Mouse (Mus musculus): ENCODE data around the gene Fam178b. TPM values are rescaled to one million over a fixed set of nuclear protein-coding genes. Genes with fewer than 3 reads are reported as not detected.

Fam178b gene
- polyA plus RNA-seq, 1 experiment: 13.9 TPM

DNA sequence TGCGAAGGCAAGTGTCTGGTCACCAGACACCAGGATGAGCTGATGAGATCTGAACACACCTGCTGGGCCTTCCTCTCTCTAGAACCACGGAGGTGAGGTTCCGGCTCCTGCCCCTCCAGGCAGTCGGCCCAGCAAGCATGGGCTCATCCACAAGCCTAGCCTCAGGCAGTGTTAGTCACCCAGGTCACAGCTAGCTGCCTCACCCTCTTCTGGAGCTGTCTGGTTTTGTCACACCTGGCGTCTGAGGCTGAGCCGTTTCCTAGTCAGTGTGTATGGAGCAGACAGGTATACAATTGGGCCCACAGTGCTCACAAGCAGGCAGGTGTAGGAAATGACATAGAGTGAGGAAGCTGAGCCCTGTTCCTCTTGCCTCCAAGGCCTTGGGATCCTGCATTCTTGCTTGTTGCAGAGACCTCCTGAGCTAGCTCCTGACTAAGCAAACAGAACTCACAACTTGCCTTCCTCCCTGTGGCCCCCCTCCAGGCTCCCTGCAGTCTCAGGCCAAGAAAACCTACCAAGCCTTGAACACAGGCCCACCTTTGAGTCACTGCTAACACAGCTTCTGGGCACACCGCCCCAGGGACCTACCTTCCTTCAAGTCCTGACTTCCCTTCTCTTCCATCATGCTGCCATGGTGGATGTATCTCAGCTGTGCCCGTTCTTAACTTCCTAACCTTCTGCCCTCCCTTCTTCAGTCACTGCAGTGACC lies 99.4 kb downstream of the Fam178b start:
- TF ChIP-seq POLR2A (IDR thresholded peaks at IDR 0.05; ENCODE audit: borderline replicate concordance, extremely low read depth, low read depth, low read length): no peak
- TF ChIP-seq CTCF (IDR thresholded peaks at IDR 0.05; ENCODE audit: insufficient read depth, low read length): no peak
- H3K4me1 ChIP-seq (ENCODE audit: control insufficient read depth, insufficient read depth, low read length): peaks cover 8% of the 10 kb centered on the region
- 84% methylated on average over 8 of the region's 8 CpGs for WGBS
- no peak for DNase-seq
- H3K4me3 ChIP-seq (replicated peaks; ENCODE audit: extremely low read depth, low read depth, low read length): no peak overlapping the region

DNA sequence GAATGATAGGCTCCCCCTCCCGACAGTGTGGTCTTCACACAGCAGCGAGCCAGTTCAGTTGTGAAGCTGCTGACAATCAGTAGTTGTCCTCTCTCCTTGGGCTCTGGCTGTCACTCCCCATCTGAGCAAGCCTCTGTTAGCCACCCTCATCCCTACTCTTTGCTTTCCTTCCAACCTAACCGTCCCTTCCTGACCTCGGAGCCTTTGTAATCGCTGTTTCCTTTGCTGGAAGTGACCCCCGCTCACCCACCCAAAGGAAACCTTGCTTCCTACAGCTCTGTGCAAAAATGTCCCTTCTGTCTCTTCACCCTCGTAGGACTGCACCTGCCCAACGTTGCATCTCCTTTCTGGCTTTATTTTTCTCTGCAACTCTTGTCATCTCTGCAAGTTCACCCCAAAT lies 100.8 kb downstream of the Fam178b start:
- no peak for DNase-seq
- TF ChIP-seq POLR2A (IDR thresholded peaks at IDR 0.05; ENCODE audit: borderline replicate concordance, extremely low read depth, low read depth, low read length) (no peak), CTCF (IDR thresholded peaks at IDR 0.05; ENCODE audit: insufficient read depth, low read length) (no peak)
- H3K4me1 ChIP-seq (ENCODE audit: control insufficient read depth, insufficient read depth, low read length): peaks cover 7% of the 10 kb centered on the region
- H3K4me3 ChIP-seq (replicated peaks; ENCODE audit: extremely low read depth, low read depth, low read length): no peak overlapping the region
- WGBS: 58% methylated on average over 8 of the region's 8 CpGs

DNA sequence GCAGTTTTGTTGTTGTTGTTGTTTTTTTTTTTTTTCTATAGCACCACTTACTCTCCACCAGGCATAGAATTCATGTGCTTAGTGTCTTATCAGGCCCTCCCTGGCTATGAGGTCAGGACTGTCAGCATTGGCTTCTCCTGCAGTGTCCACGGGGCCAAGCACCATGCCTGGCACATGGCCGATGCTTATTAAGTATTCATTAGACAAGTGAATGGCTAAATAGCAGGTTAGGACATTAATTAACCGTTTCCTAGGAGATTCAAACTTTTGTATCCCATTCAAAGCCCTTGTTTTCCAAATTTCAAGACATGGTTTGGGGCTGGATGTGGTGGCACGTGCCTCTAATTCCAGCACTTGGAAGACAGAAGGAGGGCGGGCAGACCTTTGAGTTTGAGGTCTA lies 101.7 kb downstream of the Fam178b start:
- peaks cover 7% of the 10 kb centered on the region for H3K4me1 ChIP-seq (ENCODE audit: control insufficient read depth, insufficient read depth, low read length)
- H3K4me3 ChIP-seq (replicated peaks; ENCODE audit: extremely low read depth, low read depth, low read length): no peak overlapping the region
- TF ChIP-seq POLR2A (IDR thresholded peaks at IDR 0.05; ENCODE audit: borderline replicate concordance, extremely low read depth, low read depth, low read length) (no peak), CTCF (IDR thresholded peaks at IDR 0.05; ENCODE audit: insufficient read depth, low read length) (no peak)
- DNase-seq: no peak
- 84% methylated on average over 5 of the region's 5 CpGs for WGBS

GRCm38 (mm10) chr1:36580384-36581207 lies 102.4 kb downstream of the Fam178b start:
- H3K4me1 ChIP-seq (ENCODE audit: control insufficient read depth, insufficient read depth, low read length): peaks cover 7% of the 10 kb centered on the region
- 11% methylated on average over 17 of the region's 17 CpGs for WGBS
- no peak for DNase-seq
- TF ChIP-seq CTCF (IDR thresholded peaks at IDR 0.05; ENCODE audit: insufficient read depth, low read length): no peak
- TF ChIP-seq POLR2A (IDR thresholded peaks at IDR 0.05; ENCODE audit: borderline replicate concordance, extremely low read depth, low read depth, low read length): peak; percentile 50; the same call in 1 of the 2 replicates
- H3K4me3 ChIP-seq (replicated peaks; ENCODE audit: extremely low read depth, low read depth, low read length): peak overlapping the region; percentile 45

DNA sequence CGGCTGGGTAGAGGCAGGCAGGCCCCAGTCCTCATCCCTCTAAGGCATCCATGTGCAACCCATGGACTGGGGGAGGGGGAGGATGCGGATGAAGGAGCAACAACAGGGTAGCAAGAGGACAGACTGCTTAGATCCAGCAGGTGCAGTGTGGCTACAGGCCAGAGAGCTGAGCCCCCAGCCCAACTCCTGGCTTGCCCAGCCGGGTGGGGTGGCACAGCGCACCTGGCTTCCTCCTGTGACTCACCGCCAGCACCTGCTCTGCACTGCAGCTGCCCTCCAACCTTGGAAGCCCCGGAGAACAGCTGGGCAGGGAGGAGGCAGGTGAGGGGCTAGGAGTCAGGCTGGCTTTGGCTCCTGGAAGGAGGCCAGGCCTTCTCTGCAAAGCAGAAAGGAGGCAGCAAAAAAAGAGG lies 103.0 kb downstream of the Fam178b start:
- WGBS: 48% methylated on average over 6 of the region's 6 CpGs
- TF ChIP-seq CTCF (IDR thresholded peaks at IDR 0.05; ENCODE audit: insufficient read depth, low read length) (no peak), POLR2A (IDR thresholded peaks at IDR 0.05; ENCODE audit: borderline replicate concordance, extremely low read depth, low read depth, low read length) (no peak)
- no peak for DNase-seq
- Histone ChIP-seq H3K4me1 (ENCODE audit: control insufficient read depth, insufficient read depth, low read length) (peaks cover 7% of the 10 kb centered on the region), H3K4me3 (replicated peaks; ENCODE audit: extremely low read depth, low read depth, low read length) (no peak overlapping the region)

GRCm38 (mm10) chr1:36576991-36577675 lies 105.8 kb downstream of the Fam178b start:
- H3K4me3 ChIP-seq (replicated peaks; ENCODE audit: extremely low read depth, low read depth, low read length): no peak overlapping the region
- no peak for DNase-seq
- H3K4me1 ChIP-seq (ENCODE audit: control insufficient read depth, insufficient read depth, low read length): peaks cover 15% of the 10 kb centered on the region
- WGBS: 71% methylated on average over 6 of the region's 6 CpGs
- no peak for TF ChIP-seq POLR2A (IDR thresholded peaks at IDR 0.05; ENCODE audit: borderline replicate concordance, extremely low read depth, low read depth, low read length)
- TF ChIP-seq CTCF (IDR thresholded peaks at IDR 0.05; ENCODE audit: insufficient read depth, low read length): no peak

DNA sequence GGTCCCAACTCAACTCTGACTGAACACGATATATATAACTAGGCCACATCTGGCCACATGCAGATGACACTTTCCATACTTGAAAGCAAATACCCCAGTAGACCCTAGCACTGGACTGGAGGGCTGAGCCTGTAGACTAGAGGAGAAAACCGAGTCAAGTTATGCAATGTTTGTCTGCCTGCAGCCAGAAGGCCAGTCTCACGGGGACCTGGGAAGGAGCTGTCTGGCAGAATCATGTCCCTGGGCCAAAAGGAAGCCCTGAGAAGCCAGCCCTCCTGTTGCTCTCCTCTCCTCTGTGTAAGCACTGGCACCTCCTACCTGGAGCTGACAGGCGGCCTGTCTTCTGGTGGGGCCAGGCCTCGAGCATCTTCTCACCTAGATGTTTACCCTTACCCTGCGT lies 107.6 kb downstream of the Fam178b start:
- DNase-seq: no peak
- no peak for TF ChIP-seq CTCF (IDR thresholded peaks at IDR 0.05; ENCODE audit: insufficient read depth, low read length)
- TF ChIP-seq POLR2A (IDR thresholded peaks at IDR 0.05; ENCODE audit: borderline replicate concordance, extremely low read depth, low read depth, low read length): no peak
- WGBS: 60% methylated on average over 6 of the region's 6 CpGs
- Histone ChIP-seq H3K4me3 (replicated peaks; ENCODE audit: extremely low read depth, low read depth, low read length) (no peak overlapping the region), H3K4me1 (ENCODE audit: control insufficient read depth, insufficient read depth, low read length) (peaks cover 18% of the 10 kb centered on the region)

DNA sequence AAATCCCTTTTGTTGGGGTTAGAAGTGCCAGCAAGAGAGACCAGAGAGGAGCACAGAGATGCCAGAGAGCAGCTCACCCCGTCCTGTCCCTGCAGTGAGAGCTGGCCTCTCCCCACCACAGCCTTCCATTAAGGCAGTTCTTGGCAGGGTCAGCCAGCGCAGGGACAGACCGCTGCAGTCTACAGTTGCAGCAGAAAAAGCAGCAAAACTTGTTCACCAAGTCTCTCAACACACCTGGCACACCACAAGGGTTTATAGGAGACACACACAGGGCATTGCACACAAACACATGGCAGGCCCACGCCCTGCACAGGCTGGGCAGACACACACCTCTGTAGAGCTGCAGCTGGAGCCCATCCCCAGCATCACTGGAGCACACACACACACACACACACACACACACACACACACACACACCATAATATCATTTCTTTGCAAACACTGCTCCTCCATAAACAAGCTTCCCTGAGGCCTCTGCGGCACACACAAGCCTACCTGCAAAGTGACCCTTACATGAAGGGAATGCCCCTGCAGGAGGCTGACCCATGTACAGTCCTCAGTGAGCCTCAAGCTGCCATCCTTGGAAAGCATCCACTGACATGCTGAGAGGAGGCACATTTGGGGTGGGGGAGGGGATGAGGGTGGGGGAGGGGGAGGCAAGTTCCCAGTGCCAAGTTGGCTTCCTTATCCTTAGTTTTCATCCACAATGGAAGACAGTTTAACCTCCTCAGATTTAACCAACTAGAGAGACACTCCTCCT lies 108.6 kb downstream of the Fam178b start:
- H3K4me1 ChIP-seq (ENCODE audit: control insufficient read depth, insufficient read depth, low read length): peaks cover 18% of the 10 kb centered on the region
- no peak overlapping the region for H3K4me3 ChIP-seq (replicated peaks; ENCODE audit: extremely low read depth, low read depth, low read length)
- 66% methylated on average over 5 of the region's 5 CpGs for WGBS
- DNase-seq: no peak
- no peak for TF ChIP-seq POLR2A (IDR thresholded peaks at IDR 0.05; ENCODE audit: borderline replicate concordance, extremely low read depth, low read depth, low read length)
- no peak for TF ChIP-seq CTCF (IDR thresholded peaks at IDR 0.05; ENCODE audit: insufficient read depth, low read length)

GRCm38 (mm10) chr1:36573524-36573923 lies 109.5 kb downstream of the Fam178b start:
- TF ChIP-seq CTCF (IDR thresholded peaks at IDR 0.05; ENCODE audit: insufficient read depth, low read length) (no peak), POLR2A (IDR thresholded peaks at IDR 0.05; ENCODE audit: borderline replicate concordance, extremely low read depth, low read depth, low read length) (no peak)
- Histone ChIP-seq H3K4me3 (replicated peaks; ENCODE audit: extremely low read depth, low read depth, low read length) (no peak overlapping the region), H3K4me1 (ENCODE audit: control insufficient read depth, insufficient read depth, low read length) (peaks cover 23% of the 10 kb centered on the region)
- WGBS: 72% methylated on average over 8 of the region's 8 CpGs
- no peak for DNase-seq
